Mouse (Mus musculus) embryonic facial prominence, embryonic 13.5 days (tissue): Measurements from ENCODE around the gene Slc27a5. TPM values are rescaled to one million over a fixed set of nuclear protein-coding genes. Genes with fewer than 3 reads are reported as not detected.
A peak's percentile ranks its signal among the peaks of the same experiment; 100 is the strongest.

Experiments used
- ATAC-seq: fragments of 200-750 bp; cut with Nextera tagmentation; 2 replicates; pipeline ENCODE4 v1.8.0; 2017; ENCODE audit warnings: low read depth; ENCODE audit not compliant: insufficient number of reproducible peaks, insufficient read depth, low FRiP score, low TSS enrichment
- H3K27ac ChIP-seq: fragments of 300-500 bp; sonication (generic); 2 replicates; pipeline ENCODE4 v1.5.1; 2015; ENCODE audit warnings: moderate library complexity, mild to moderate bottlenecking, inconsistent platforms
- H3K27me3 ChIP-seq: fragments of 300-500 bp; sonication (generic); 2 replicates; pipeline ENCODE4 v1.6.1; 2015; ENCODE audit warnings: mild to moderate bottlenecking, inconsistent platforms
- H3K36me3 ChIP-seq: fragments of 300-500 bp; sonication (generic); 2 replicates; pipeline ENCODE4 v1.6.1; 2015; ENCODE audit warnings: mild to moderate bottlenecking, inconsistent platforms
- H3K4me1 ChIP-seq: fragments of 300-500 bp; sonication (generic); 2 replicates; pipeline ENCODE4 v1.6.1; 2015; ENCODE audit warnings: inconsistent platforms
- H3K4me2 ChIP-seq: fragments of 300-500 bp; sonication (generic); 2 replicates; pipeline ENCODE4 v1.6.1; 2015; ENCODE audit warnings: moderate library complexity, mild to moderate bottlenecking, inconsistent platforms
- H3K4me3 ChIP-seq: fragments of 300-500 bp; sonication (generic); 2 replicates; pipeline ENCODE4 v1.5.1; 2015; ENCODE audit warnings: mild to moderate bottlenecking, inconsistent platforms
- H3K9ac ChIP-seq: fragments of 300-500 bp; sonication (generic); 2 replicates; pipeline ENCODE4 v1.6.1; 2015; ENCODE audit warnings: mild to moderate bottlenecking, inconsistent platforms
- H3K9me3 ChIP-seq: fragments of 300-500 bp; sonication (generic); 2 replicates; pipeline ENCODE4 v1.6.1; 2016; ENCODE audit warnings: inconsistent platforms
- WGBS: fragments of 180-500 bp; shearing (Covaris S2); methylation state at CpG from one replicate; pipeline ENCODE4 v1.1.7; 2015; ENCODE audit warnings: mixed read lengths; 5-methylcytosine and 5-hydroxymethylcytosine counted together
- polyA plus RNA-seq: library from polyadenylated mRNA; unstranded; fragments of >200 nt; fragmentation: Nextera tagmentation; extraction: Ambion mirVana; gene quantifications from 2 replicates; pipeline ENCODE4 v1.2.1, GENCODE M21; 2015

The Slc27a5 gene
- polyA plus RNA-seq, 1 experiment from 2014 or later = 0.11 TPM

DNA sequence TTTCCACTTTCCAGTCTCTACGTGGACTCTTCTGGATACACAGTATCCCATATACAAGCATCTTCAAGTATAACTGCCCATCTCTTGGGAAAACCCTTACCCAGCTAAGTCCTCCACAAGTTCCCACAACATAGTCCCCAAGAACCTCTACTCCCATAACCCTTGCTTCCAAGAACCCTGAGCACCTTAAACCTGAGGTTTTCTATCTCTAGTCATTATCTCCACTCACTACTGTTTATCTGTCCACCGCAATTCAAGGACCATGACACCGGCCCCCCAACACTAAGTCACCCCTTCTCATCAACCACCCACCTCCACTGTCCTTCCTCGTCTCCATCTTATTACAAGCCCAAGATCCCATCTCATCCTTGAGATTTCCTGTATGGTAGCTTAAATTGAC is 38.8 kb upstream of the Slc27a5 start:
- H3K36me3 ChIP-seq = peaks cover 35% of the 10 kb centered on the region
- H3K4me3 ChIP-seq = peak overlapping the region; percentile 77
- peaks cover 12% of the 10 kb centered on the region for H3K27me3 ChIP-seq
- 44% methylated on average over 4 of the region's 4 CpGs for WGBS
- H3K9me3 ChIP-seq = no peaks in the 10 kb centered on the region
- ATAC-seq = no peak
- peak overlapping the region; percentile 100 for H3K27ac ChIP-seq
- peaks cover 47% of the 10 kb centered on the region for H3K4me1 ChIP-seq
- peak overlapping the region; percentile 88 for H3K4me2 ChIP-seq
- peak overlapping the region; percentile 99 for H3K9ac ChIP-seq

DNA sequence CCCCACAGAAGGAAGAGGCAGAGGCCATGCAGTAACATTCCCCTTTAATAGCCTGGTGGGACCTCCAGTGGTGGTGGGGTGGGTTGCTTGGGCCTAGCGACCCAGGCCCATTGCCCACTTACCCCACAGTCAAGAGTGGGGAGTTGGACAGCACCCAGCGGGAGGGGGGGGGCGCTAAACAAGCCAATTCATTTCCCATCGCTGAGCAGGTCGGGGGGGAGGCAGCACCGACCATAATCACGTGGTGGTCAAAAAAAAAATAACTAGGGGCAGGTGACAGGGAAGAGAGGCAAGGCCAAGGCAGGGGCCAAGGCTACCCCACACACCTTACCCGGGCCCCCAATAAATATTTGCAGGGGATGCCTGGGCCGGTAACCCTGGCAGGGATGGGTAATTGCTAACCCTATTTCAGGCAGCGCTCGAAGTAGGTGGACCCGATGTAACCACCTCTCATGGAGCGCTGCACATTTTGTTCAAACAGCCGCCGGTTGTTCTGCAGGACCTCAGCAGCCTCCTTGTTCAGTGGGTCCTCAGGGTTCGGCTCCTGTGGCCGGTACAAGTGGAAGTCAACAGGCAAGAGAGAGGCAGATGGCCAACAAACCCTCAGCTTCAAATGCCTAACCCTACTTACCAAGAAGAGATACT is 37.3 kb upstream of the Slc27a5 start:
- H3K4me3 ChIP-seq = peak overlapping the region; percentile 56
- peaks cover 47% of the 10 kb centered on the region for H3K4me1 ChIP-seq
- no peaks in the 10 kb centered on the region for H3K9me3 ChIP-seq
- no peaks in the 10 kb centered on the region for H3K27me3 ChIP-seq
- peak overlapping the region; percentile 99; the same call in 1 of the 2 replicates for H3K9ac ChIP-seq
- H3K27ac ChIP-seq = peak overlapping the region; percentile 92
- peaks cover 50% of the 10 kb centered on the region for H3K36me3 ChIP-seq
- peak overlapping the region; percentile 85 for H3K4me2 ChIP-seq
- ATAC-seq = no peak
- WGBS = 83% methylated on average over 17 of the region's 17 CpGs

DNA sequence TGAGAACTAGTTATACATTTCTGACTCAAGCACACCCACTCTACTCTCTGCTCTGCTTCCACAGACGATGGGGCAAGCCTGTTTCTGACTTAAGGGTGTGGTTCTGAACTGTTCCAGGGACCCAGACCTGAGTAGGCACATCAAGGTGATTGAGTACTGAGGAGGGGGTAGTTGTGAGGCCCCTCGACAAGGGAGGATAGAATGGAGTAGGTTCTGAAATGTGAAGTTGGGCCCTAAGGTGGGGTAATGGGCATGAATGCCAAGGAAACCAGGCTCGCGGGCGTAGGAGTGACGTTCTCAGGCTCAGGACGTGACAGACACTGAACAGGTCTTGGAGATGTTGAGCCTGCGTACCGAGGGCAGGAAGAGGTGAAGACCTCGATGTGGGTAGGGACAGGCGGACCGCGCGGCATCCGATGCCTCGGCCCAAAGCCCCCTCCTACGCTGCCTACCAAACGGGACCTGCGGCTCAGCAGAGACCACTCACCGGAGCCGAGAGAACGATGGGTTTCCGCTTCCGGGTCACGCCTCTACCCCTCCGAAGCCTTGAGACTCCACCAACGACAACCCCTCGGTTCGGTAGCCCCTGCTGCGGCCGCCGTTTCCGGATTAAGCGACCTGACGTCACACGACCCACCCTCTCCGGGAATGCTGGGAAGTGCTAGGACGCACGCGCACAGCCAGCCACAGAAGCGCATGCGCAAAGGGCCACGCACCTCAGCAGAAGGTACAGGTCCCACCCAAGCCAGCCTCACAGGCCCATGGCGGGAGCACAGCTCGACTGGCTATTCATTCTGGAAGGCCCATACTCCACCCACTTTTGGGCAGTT is 36.4 kb upstream of the Slc27a5 start, which contains the start of gene Chmp2a:
TSS of gene Chmp2a (minus strand) at position 660 of the 830 bp plus-strand sequence.
- ATAC-seq = peak; percentile 82
- Histone ChIP-seq H3K27ac (peak within 1 kb of the TSS; percentile 92), H3K4me3 (peak within 1 kb of the TSS; percentile 56), H3K27me3 (no peaks in the 10 kb centered on the region), H3K36me3 (peaks cover 60% of the 10 kb centered on the region), H3K4me2 (peak within 1 kb of the TSS; percentile 85), H3K9ac (peak within 1 kb of the TSS; percentile 99), H3K9me3 (no peaks in the 10 kb centered on the region), H3K4me1 (peaks cover 47% of the 10 kb centered on the region)
- WGBS = under 1% methylated on average over 45 of the region's 45 CpGs

DNA sequence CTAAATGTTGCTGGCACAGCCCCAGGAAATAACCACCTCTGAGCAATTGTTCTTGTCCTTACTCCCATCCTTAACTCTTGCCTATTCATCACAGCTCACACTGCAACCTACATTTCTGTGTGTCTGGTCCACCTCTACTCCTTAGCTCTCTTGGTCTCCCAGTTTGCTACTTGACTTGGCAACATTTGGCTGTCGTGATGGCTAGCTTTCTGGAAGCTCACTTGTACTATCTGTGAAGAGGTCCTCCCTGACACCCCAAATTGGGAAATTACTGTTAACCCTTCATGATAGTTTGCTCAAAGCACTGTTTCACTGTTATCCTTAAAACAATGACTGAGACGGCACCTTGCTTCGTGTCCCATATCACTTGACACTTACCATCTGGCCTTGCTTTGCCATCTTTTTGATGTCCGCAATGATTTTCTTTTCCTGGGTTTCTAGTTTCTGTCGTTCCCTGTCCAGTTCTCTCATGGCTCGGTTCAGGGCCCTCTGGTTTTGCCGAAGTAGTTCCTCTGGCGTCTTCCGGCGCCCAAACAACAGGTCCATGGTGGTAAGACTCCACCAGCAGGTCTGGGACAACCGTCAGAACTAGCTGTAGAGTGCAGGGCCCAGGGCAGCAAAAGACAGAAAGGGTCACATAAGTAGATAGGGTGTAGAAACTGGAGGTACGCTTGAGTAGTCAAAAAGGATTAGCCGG is 35.6 kb upstream of the Slc27a5 start:
- H3K4me3 ChIP-seq = peak overlapping the region; percentile 56
- H3K9me3 ChIP-seq = no peaks in the 10 kb centered on the region
- no peak for ATAC-seq
- H3K4me1 ChIP-seq = peaks cover 41% of the 10 kb centered on the region
- H3K27ac ChIP-seq = peak overlapping the region; percentile 92
- peak overlapping the region; percentile 85 for H3K4me2 ChIP-seq
- peaks cover 67% of the 10 kb centered on the region for H3K36me3 ChIP-seq
- no peaks in the 10 kb centered on the region for H3K27me3 ChIP-seq
- H3K9ac ChIP-seq = peak overlapping the region; percentile 84
- WGBS = 42% methylated on average over 13 of the region's 13 CpGs

DNA sequence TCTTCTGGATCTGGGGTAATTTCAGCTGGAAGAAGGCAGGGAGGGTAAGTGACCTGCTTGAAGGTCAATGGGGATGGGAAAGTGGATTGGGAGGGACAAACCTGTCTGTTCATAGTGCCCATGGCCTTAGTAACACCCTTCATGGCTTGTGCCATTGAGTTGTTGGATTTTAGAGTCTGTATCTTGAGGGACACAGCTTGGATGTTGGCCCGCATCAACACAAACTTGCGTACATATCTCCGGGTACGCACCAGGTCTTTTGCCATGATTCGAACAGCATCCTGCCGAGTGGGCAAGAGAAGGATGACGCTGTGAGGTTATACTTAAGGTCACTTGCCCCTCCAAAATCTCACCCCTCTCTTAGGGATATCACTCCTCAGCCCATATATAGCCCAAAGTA is 34.5 kb upstream of the Slc27a5 start:
- WGBS = 91% methylated on average over 7 of the region's 7 CpGs
- 0 out of 2 replicates have a peak overlapping the region, but pooled peaks have one; percentile 0 for H3K9ac ChIP-seq

DNA sequence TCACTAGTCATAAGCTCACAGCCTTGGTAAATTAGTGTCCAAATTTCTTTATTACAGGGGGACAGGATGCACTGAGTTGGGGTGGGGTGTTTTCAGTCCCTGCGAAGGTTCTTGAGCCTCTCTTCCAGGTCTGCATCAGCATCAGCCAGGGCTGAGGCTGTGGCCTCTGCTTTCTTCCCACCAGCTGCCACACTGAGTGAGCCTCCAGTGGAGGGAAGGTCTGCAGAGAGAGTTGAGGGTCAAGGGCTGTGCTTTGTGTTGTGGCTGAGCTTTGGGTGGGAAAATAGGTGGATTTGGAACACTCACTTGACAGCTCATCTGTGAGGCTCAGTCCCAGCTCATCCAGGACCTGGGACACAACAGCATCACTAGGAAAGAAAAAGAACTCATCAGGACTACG is 34.0 kb upstream of the Slc27a5 start:
- WGBS = 81% methylated on average over 2 of the region's 2 CpGs
- Histone ChIP-seq H3K4me3 (no peak overlapping the region), H3K4me2 (no peak overlapping the region), H3K9ac (peak overlapping the region; percentile 0; the same call in 1 of the 2 replicates), H3K27me3 (no peaks in the 10 kb centered on the region), H3K27ac (no peak overlapping the region; the same call in 1 of the 2 replicates), H3K36me3 (peaks cover 84% of the 10 kb centered on the region), H3K9me3 (no peaks in the 10 kb centered on the region), H3K4me1 (peaks cover 43% of the 10 kb centered on the region)
- ATAC-seq = no peak

More for the DNA sequence above, 34.5 kb upstream of the Slc27a5 start:
- H3K36me3 ChIP-seq = peaks cover 78% of the 10 kb centered on the region
- no peak overlapping the region for H3K4me2 ChIP-seq
- H3K4me3 ChIP-seq = no peak overlapping the region
- H3K27ac ChIP-seq = peak overlapping the region; percentile 5; the same call in 1 of the 2 replicates
- H3K9me3 ChIP-seq = no peaks in the 10 kb centered on the region
- no peak for ATAC-seq
- H3K4me1 ChIP-seq = peaks cover 40% of the 10 kb centered on the region
- no peaks in the 10 kb centered on the region for H3K27me3 ChIP-seq

DNA sequence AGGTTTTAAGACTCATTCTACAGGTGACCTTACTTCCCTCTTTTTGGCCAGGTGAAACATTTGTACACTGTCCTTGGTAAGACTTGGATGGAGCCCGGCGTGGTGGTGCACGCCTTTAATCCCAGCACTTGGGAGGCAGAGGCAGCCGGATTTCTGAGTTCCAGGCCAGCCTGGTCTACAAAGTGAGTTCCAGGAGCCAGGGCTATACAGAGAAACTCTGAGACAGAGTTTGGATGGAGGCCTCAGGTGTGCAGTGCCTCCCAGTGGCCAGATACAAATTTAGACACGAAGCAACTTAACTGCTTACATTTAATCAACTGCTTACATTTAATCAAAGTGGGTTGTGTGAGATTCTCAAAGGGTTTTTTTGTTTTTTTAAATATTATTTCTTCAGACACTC is 33.1 kb upstream of the Slc27a5 start:
- Histone ChIP-seq H3K27me3 (no peaks in the 10 kb centered on the region), H3K27ac (no peak overlapping the region), H3K9ac (no peak overlapping the region), H3K4me3 (no peak overlapping the region), H3K4me1 (peaks cover 43% of the 10 kb centered on the region), H3K9me3 (no peaks in the 10 kb centered on the region), H3K4me2 (no peak overlapping the region), H3K36me3 (peaks cover 88% of the 10 kb centered on the region)
- ATAC-seq = no peak
- WGBS = 75% methylated on average over 5 of the region's 5 CpGs

DNA sequence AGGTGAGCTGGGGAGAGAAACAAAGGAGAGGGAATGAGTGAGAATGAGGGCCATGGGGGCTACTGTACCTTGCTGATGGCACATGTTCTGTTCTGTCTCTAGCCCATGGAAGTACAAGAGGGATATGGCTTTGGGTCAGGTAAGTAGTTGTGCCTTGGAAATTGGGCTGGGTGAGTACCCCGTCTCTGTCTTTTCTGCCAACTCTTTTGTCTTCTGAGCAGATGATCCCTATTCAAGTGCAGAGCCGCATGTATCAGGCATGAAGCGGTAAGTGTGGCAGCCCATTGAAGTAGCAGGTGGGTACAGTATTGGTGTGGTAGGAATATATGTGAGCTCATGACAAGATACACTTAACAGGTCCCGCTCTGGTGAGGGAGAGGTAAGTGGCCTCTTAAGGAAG is 31.0 kb upstream of the Slc27a5 start:
- Histone ChIP-seq H3K9ac (0 out of 2 replicates have a peak overlapping the region, but pooled peaks have one; percentile 32), H3K4me2 (no peak overlapping the region), H3K27ac (peak overlapping the region; percentile 11; the same call in 1 of the 2 replicates), H3K4me3 (no peak overlapping the region), H3K36me3 (peaks cover 85% of the 10 kb centered on the region), H3K9me3 (no peaks in the 10 kb centered on the region), H3K4me1 (peaks cover 36% of the 10 kb centered on the region), H3K27me3 (no peaks in the 10 kb centered on the region)
- no peak for ATAC-seq
- 95% methylated on average over 4 of the region's 4 CpGs for WGBS

DNA sequence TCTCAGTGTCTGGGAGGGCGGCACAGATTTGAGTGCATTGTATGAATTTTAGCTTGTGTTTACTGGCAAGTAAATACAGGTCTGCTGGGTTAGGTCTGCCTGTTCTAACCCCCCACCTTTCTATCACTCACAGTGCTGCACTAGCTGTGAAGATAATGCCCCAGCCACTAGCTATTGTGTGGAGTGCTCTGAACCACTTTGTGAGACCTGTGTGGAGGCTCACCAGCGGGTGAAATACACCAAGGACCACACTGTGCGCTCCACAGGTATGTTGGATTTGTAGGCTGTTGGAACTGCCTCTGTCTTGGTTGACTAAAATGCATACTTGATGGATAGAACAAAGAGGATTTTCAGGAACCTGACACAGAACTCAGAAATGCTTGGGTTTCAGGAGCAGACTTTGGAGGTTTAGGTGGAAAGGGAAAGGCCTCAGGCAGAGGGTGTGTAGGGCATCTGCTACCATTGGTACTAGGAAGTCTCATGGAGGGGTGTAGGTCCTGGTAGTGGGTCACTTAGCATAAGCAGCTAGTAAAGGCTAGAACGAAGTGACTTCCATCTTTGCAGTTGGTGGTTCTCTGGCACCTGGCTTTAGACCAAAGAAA is 27.6 kb upstream of the Slc27a5 start:
- WGBS = 19% methylated on average over 4 of the region's 4 CpGs
- no peaks in the 10 kb centered on the region for H3K9me3 ChIP-seq
- H3K9ac ChIP-seq = peak overlapping the region; percentile 99
- ATAC-seq = no peak
- H3K4me3 ChIP-seq = peak overlapping the region; percentile 92
- peaks cover 28% of the 10 kb centered on the region for H3K4me1 ChIP-seq
- peak overlapping the region; percentile 98 for H3K4me2 ChIP-seq
- peak overlapping the region; percentile 100 for H3K27ac ChIP-seq
- H3K27me3 ChIP-seq = no peaks in the 10 kb centered on the region
- H3K36me3 ChIP-seq = peaks cover 55% of the 10 kb centered on the region

DNA sequence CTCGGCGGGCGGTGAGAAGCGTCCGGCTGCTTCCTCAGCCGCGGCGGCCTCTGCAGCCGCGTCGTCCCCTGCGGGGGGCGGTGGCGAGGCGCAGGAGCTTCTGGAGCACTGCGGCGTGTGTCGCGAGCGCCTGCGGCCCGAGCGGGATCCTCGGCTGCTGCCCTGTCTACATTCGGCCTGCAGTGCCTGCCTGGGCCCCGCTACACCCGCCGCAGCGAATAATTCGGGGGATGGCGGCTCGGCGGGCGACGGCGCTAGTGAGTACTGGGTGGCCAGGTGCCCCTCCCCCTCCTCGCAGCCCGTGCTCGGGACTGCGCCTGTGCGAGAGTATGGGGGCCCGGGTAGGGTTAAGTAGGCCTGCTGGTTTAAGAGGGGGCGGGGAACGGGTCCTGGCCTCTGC is 26.8 kb upstream of the Slc27a5 start:
- Histone ChIP-seq H3K27me3 (no peaks in the 10 kb centered on the region), H3K4me2 (peak overlapping the region; percentile 98), H3K4me3 (peak overlapping the region; percentile 92), H3K9ac (peak overlapping the region; percentile 99), H3K36me3 (peaks cover 47% of the 10 kb centered on the region), H3K4me1 (peaks cover 28% of the 10 kb centered on the region), H3K9me3 (no peaks in the 10 kb centered on the region), H3K27ac (peak overlapping the region; percentile 100)
- ATAC-seq = peak; percentile 40
- WGBS = under 1% methylated on average over 44 of the region's 44 CpGs
